Mouse (Mus musculus) testis, adult 2 months (tissue): ENCODE results near the gene Enah. TPM values are rescaled to one million over a fixed set of nuclear protein-coding genes. Genes with fewer than 3 reads are reported as not detected.

ENCODE experiments used
- H3K27ac ChIP-seq: fragments of 200-500 bp; 2 replicates; pipeline ENCODE4 v1.5.1; 2012; ENCODE audit warnings: low read depth, low read length; ENCODE audit not compliant: control insufficient read depth, insufficient read depth
- H3K27me3 ChIP-seq: fragments of 200-500 bp; 2 replicates; pipeline ENCODE4 v1.6.1; 2012; ENCODE audit warnings: mild to moderate bottlenecking, low read length, moderate library complexity; ENCODE audit not compliant: control insufficient read depth, insufficient read depth
- H3K36me3 ChIP-seq: fragments of 200-500 bp; 2 replicates; pipeline ENCODE4 v1.6.1; 2012; ENCODE audit warnings: mild to moderate bottlenecking, low read length; ENCODE audit not compliant: control insufficient read depth, insufficient read depth
- H3K4me1 ChIP-seq: fragments of 200-500 bp; 2 replicates; pipeline ENCODE4 v1.6.1; 2012; ENCODE audit warnings: low read length; ENCODE audit not compliant: control insufficient read depth, insufficient read depth
- H3K4me3 ChIP-seq: fragments of 200-500 bp; 2 replicates; pipeline ENCODE4 v1.5.1; 2012; ENCODE audit warnings: low read depth, mild to moderate bottlenecking, low read length, moderate library complexity, mixed read lengths; ENCODE audit not compliant: control insufficient read depth
- CTCF ChIP-seq: fragments of 200-500 bp; IDR thresholded peaks from 2 replicates; pipeline ENCODE4 v1.5.1; 2012; ENCODE audit warnings: low read depth, mild to moderate bottlenecking, inconsistent platforms, low read length, moderate library complexity; ENCODE audit not compliant: control insufficient read depth, insufficient read depth, insufficient replicate concordance
- POLR2A ChIP-seq: fragments of 200-500 bp; IDR thresholded peaks from 2 replicates; pipeline ENCODE4 v1.6.1; 2012; ENCODE audit warnings: low read depth, mild to moderate bottlenecking, inconsistent platforms, low read length, moderate library complexity; ENCODE audit not compliant: control insufficient read depth
- polyA plus RNA-seq: library from polyadenylated mRNA; depleted of rRNA; stranded (reverse); fragments of >200 nt; gene quantifications from 2 replicates; pipeline ENCODE4 v1.2.3, GENCODE M21; 2012

The Enah gene
- polyA plus RNA-seq, 1 experiment = 54.0 TPM

DNA sequence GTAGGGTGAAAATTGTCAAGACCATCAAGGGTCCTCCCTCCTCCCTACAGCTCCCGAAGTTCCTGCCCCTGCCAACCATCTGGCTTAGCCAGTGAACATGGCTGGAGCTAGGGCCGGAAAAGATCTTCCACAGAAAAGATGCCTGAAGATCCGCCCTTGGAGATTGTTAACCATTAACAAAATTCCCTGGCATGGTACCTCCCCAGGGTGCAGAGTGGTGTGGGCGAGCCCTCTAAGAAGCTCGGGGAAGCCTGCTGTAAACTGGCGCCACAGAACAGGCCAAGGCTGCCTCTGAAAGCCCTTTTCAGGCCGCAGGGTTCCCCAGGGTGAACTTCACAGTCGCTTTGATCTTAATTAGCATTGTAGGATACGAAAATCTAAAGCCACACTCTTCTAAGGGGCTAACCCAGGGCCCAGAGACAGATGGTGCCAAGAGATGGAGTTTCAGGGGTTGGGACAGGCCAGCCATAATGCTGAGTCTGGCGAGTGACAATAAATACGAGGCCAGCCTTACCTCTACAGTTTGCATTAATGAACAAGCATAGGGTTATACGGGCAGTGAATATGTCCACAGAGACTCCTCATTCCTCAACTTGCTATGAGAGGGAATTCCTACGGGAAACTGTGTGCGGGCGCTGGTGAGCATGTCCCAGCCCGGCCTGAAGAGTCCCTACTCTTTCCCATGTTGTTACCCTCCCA, 157.0 kb downstream of the Enah start:
- H3K4me3 ChIP-seq = no peak overlapping the region
- H3K27me3 ChIP-seq = no peaks in the 10 kb centered on the region
- H3K27ac ChIP-seq = no peak overlapping the region
- no peaks in the 10 kb centered on the region for H3K36me3 ChIP-seq
- no peak for TF ChIP-seq POLR2A
- TF ChIP-seq CTCF = no peak
- peaks cover 9% of the 10 kb centered on the region for H3K4me1 ChIP-seq

DNA sequence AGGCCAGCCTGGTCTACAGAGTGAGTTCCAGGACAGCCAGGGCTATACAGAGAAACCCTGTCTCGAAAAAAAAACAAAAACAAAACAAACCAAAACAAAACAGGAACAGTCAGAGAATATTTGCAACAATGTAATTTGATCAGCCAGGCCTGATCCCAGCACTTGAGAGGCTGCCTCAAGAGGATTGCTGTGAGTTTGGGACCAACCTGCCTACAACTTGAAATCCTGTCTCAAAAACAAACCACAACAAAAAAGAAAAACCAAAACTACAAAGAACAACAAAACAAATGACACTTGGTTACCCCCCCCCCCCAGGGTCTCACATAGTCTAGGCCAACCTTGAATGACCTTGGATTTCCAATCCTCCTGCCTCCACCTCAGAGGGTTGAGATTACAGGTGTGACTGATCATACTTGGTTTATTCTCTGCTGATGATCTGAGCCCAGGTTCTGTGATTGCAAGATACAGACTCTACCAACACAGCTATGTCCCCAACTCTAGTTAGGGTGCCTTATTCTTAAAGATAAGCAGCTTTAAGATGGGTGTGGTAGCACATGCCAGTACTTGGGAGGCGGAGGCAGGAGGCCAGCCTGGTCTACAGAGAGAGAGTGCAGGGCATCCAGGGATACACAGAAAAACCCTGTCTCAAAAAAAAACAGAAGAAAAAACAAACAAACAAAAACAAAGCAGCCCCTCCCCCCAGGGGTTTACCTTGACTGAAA, 158.4 kb downstream of the Enah start:
- peaks cover 6% of the 10 kb centered on the region for H3K4me1 ChIP-seq
- TF ChIP-seq POLR2A (no peak), CTCF (no peak)
- H3K36me3 ChIP-seq = no peaks in the 10 kb centered on the region
- H3K27ac ChIP-seq = no peak overlapping the region
- no peak overlapping the region for H3K4me3 ChIP-seq
- H3K27me3 ChIP-seq = no peaks in the 10 kb centered on the region

DNA sequence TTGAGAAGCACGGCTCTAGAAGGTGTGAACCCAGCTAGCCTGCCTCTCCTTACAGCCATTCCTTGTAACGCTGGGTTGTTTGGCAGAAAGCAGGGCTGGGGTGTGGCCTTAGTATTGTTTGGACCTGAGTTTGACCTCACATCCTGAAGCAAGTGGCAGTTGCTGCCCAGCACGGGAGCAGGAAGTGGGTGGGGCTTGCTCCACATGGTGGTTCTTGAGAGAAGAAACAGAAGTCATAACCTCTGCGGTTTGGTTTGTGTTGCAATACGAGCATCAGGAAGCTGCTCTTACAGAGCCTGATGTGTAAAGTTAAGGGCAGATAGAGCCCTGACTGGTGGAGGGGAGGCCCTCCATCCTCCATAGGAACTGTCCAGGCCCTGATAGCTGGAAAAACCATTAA, 159.1 kb downstream of the Enah start:
- Histone ChIP-seq H3K27me3 (no peaks in the 10 kb centered on the region), H3K27ac (no peak overlapping the region), H3K4me1 (peaks cover 6% of the 10 kb centered on the region), H3K4me3 (no peak overlapping the region), H3K36me3 (no peaks in the 10 kb centered on the region)
- no peak for TF ChIP-seq CTCF
- no peak for TF ChIP-seq POLR2A

DNA sequence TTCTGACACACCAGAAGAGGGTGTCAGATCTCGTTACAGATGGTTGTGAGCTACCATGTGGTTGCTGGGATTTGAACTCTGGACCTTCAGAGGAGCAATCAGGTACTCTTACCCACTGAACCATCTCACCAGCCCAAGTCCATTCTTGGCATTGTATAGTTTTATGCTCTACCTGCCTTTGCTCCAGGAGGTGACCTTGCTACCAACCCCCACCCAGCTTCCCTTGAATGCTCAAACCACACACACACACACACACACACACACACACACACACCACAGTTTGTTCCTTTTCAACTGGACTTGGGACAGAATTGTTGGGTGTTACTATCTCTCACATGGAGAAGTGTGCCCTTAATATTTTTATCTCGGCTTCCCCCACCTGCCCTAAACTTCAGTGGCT, 163.5 kb downstream of the Enah start:
- H3K36me3 ChIP-seq = no peaks in the 10 kb centered on the region
- no peak overlapping the region for H3K4me3 ChIP-seq
- H3K27me3 ChIP-seq = no peaks in the 10 kb centered on the region; the same call in 1 of the 2 replicates
- no peak overlapping the region for H3K27ac ChIP-seq
- H3K4me1 ChIP-seq = peaks cover 13% of the 10 kb centered on the region
- TF ChIP-seq POLR2A (no peak), CTCF (no peak)

DNA sequence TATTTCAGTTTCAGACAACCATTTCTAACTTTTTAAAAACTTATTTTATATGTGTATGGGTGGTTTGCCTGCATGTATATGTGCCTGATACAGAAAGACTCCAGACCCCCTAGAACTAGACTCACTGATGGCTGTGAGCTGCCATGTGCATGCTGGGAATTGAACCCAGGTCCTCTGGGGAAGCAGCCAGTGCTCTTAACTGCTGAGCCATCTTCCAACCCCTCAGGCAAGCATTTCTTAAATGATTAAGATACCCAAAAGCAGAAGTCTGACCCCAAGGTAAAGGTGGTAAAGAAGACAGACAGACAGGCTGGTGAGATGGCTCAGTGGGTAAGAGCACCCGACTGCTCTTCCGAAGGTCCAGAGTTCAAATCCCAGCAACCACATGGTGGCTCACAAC, 165.0 kb downstream of the Enah start:
- no peak overlapping the region for H3K4me3 ChIP-seq
- no peaks in the 10 kb centered on the region; the same call in 1 of the 2 replicates for H3K27me3 ChIP-seq
- TF ChIP-seq CTCF = no peak
- TF ChIP-seq POLR2A = no peak
- H3K27ac ChIP-seq = no peak overlapping the region
- H3K4me1 ChIP-seq = peaks cover 8% of the 10 kb centered on the region
- no peaks in the 10 kb centered on the region for H3K36me3 ChIP-seq

DNA sequence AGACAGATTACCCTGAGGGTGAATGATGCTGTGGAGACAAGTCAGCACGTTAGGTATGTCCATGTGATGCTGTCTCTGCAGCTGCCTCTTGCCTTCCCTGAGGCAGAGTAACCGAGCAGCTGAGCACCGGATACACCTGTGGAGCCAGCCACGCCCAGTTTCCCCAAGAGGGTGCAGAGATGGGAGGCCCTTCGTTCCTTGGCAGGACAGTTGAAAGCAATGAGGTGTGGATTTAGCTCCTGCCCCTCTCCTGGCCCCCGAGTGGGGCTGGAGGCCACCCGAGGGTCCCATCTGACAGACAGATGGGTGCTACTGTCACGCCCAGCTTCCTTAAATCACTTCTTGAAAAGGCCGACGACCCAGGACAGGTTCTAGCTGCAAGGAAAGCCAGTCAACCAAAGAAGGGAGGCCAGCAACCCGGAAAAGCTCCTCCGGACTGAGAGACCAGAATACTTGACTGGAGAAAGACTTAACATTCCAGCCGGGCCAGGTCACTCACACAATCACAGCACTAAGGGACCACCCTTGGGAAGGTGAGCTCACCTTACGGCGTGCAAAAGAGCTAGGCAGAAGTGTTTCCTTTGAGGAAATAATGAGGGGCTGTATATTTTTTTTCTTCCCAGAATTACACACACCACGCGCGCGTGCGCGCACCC, 166.6 kb downstream of the Enah start:
- Histone ChIP-seq H3K36me3 (no peaks in the 10 kb centered on the region), H3K27me3 (no peaks in the 10 kb centered on the region; the same call in 1 of the 2 replicates), H3K4me1 (peaks cover 8% of the 10 kb centered on the region), H3K27ac (no peak overlapping the region), H3K4me3 (peak overlapping the region; percentile 39)
- TF ChIP-seq POLR2A = 0 out of 2 replicates have a peak, but pooled peaks have one; percentile 29
- no peak for TF ChIP-seq CTCF

DNA sequence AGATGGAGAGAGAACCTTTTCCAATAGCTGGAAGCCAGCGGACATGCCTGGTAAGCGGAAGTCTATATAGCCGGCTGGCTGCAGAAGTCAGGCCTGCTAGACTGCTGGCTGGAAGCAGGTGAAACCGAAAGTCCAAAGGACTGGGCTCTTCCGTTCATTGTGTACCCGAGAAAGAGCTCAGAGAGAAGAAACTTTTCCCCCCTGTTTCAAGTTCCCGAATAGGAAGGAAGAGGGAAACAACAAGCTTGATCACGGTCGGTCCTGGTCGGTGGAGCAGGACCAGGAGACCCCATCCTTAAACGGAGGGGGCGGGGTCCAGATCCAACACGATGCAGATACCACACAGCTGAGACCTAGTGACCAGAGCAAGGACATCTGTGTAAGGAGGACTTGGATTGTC, 167.3 kb downstream of the Enah start:
- H3K36me3 ChIP-seq = no peaks in the 10 kb centered on the region
- peaks cover 8% of the 10 kb centered on the region for H3K4me1 ChIP-seq
- no peak overlapping the region for H3K27ac ChIP-seq
- TF ChIP-seq POLR2A (no peak), CTCF (no peak)
- H3K27me3 ChIP-seq = no peaks in the 10 kb centered on the region; the same call in 1 of the 2 replicates
- no peak overlapping the region for H3K4me3 ChIP-seq
